Mouse (Mus musculus): Measurements from ENCODE around the gene Tldc2. TPM values are rescaled to one million over a fixed set of nuclear protein-coding genes. Genes with fewer than 3 reads are reported as not detected.

Tldc2 gene
- polyA plus RNA-seq, 1 experiment from 2014 or later, result not detected

DNA sequence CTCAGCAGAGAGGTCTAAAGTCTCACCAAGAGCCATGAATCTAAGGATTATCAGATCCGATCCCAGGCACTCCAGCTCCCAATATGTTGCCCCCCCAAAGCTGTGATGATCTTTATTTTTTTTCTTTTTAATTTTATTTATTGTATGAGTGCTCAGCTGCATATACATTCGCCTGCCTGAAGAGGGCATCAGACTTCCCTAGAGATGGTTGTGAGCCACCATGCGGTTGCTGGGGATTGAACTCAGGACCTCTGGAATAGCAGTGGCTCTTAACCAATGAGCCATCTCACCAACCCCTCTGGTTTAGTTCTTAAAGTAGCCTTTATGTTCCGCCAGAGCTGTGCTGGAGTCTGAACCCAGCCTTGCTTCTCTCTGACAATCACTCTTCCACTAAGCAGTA is 33.1 kb upstream of the Tldc2 start:
- Histone ChIP-seq H3K4me1 (peaks cover 25% of the 10 kb centered on the region), H3K27me3 (ENCODE audit: poor library complexity, severe bottlenecking) (no peaks in the 10 kb centered on the region), H3K9me3 (no peaks in the 10 kb centered on the region), H3K27ac (no peak overlapping the region), H3K4me3 (no peak overlapping the region), H3K36me3 (replicated peaks) (peaks cover 94% of the 10 kb centered on the region)
- no peak for DNase-seq (ENCODE audit: extremely low spot score, low spot score)
- WGBS, result 77% methylated on average over 4 of the region's 4 CpGs

DNA sequence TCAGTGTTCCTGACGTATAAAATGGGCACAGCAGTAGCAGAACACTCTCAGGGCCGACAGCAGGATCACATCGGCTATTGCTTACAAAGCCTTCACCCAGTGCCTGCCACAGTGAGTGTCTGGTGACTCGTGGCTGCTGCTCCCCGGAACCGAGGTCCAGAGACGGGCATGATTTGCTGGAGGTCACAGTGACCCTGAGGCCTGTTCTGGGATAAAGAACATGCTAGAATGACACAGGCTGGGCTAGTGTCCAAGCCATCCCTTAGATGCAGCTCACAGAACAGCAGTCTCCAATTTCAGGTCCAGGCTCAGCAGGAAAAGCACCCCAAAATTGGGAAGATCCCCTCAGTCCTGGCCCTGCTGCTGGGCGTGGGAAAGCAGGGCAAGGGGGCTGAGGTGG is 32.6 kb upstream of the Tldc2 start:
- Histone ChIP-seq H3K36me3 (replicated peaks) (peaks cover 92% of the 10 kb centered on the region), H3K4me3 (no peak overlapping the region), H3K9me3 (no peaks in the 10 kb centered on the region), H3K27ac (no peak overlapping the region), H3K4me1 (peaks cover 30% of the 10 kb centered on the region), H3K27me3 (ENCODE audit: poor library complexity, severe bottlenecking) (no peaks in the 10 kb centered on the region)
- 90% methylated on average over 8 of the region's 8 CpGs for whole genome bisulfite sequencing
- DNase-seq (ENCODE audit: extremely low spot score, low spot score), result no peak

DNA sequence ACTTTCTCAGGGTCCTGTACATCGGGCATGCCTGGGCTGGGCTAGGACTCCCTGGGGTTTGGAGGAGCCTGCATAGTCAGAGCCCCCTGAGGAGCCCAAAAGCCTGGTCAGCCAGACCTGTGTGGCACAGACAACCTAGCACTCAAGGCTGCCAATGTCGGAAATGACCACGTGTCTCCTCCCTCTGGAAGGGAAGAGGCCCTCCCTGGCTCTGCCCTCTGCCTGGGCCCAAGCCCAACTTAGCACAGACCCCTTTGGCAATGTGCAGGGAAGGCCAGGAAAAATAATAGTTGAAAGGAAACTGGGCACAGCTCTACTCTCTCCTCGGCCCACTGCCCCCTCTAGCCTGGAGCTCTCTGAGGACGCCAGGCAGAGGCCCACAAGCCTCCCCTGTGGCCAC is 32.0 kb upstream of the Tldc2 start:
- Histone ChIP-seq H3K27me3 (ENCODE audit: poor library complexity, severe bottlenecking) (no peaks in the 10 kb centered on the region), H3K27ac (no peak overlapping the region), H3K4me3 (no peak overlapping the region), H3K9me3 (no peaks in the 10 kb centered on the region), H3K36me3 (replicated peaks) (peaks cover 92% of the 10 kb centered on the region), H3K4me1 (peaks cover 31% of the 10 kb centered on the region)
- no peak for DNase-seq (ENCODE audit: extremely low spot score, low spot score)
- 78% methylated on average over 5 of the region's 5 CpGs for WGBS

DNA sequence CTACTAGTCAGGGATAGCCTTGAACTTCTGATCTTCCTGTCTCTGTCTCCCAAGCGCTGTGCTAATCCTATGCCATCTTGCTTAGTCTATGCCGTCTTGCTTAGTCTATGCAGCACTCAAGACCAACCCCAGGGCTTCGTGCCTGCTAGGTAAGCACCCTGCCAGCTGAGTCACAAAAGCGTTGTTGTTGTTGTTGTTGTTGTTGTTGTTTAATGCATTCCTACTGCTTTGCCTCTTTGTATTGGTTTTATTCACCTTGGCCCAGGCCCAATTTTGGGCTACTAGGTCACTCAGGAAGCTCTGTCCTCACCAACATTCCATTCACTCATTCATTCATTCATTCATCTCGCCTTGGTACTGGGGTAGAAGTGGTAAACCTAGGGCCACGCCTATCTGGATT is 31.1 kb upstream of the Tldc2 start:
- Histone ChIP-seq H3K27ac (no peak overlapping the region), H3K4me1 (peaks cover 26% of the 10 kb centered on the region), H3K27me3 (ENCODE audit: poor library complexity, severe bottlenecking) (no peaks in the 10 kb centered on the region), H3K9me3 (no peaks in the 10 kb centered on the region), H3K36me3 (replicated peaks) (peaks cover 89% of the 10 kb centered on the region), H3K4me3 (no peak overlapping the region)
- DNase-seq (ENCODE audit: extremely low spot score, low spot score), result no peak
- WGBS, result 92% methylated on average over 6 of the region's 6 CpGs

DNA sequence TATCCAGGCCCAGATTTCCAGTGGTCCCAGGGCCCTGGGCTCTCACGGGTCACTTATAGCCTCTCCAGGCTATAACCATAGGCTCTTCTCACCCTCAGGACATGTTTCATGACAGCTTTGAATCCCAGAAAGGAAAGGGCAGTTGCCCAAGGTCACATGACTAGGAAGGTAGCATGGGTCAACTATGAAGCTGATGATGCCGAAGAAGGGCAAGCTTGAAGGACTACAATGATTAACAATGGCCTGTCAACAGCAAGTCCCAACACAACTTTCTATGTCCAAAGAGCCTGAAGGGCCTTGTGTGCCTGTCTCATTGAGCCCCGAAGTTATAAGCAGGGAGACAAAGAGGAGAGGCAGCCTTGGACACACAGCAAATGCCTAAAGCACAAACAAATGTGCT is 29.7 kb upstream of the Tldc2 start:
- no peak for DNase-seq (ENCODE audit: extremely low spot score, low spot score)
- no peaks in the 10 kb centered on the region for H3K9me3 ChIP-seq
- H3K4me1 ChIP-seq, result peaks cover 30% of the 10 kb centered on the region
- peaks cover 79% of the 10 kb centered on the region for H3K36me3 ChIP-seq (replicated peaks)
- 91% methylated on average over 3 of the region's 3 CpGs for WGBS
- no peak overlapping the region for H3K4me3 ChIP-seq
- H3K27ac ChIP-seq, result peak overlapping the region; percentile 91; the same call in 1 of the 2 replicates
- H3K27me3 ChIP-seq (ENCODE audit: poor library complexity, severe bottlenecking), result no peaks in the 10 kb centered on the region

DNA sequence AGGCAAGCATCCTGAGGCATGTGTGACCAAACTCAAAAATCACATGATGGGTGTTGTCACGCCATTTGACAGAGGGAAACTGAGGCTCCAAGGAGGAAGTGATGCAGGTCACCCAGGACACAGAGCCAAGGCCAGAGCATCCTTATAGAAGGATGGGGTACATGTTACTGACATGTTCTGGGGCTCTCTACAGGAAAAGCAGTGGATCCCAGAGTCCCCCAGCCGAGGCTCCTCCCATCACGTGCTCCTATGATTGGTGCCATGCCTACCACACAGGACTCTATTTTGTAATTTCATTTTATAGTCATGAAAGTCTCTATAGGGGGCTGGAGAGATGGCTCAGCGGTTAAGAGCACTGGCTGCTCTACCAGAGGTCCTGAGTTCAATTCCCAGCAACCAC is 29.1 kb upstream of the Tldc2 start:
- 82% methylated on average over 4 of the region's 4 CpGs for WGBS
- no peak for DNase-seq (ENCODE audit: extremely low spot score, low spot score)
- Histone ChIP-seq H3K9me3 (no peaks in the 10 kb centered on the region), H3K36me3 (replicated peaks) (peaks cover 78% of the 10 kb centered on the region), H3K4me1 (peaks cover 36% of the 10 kb centered on the region), H3K27me3 (ENCODE audit: poor library complexity, severe bottlenecking) (no peaks in the 10 kb centered on the region), H3K4me3 (no peak overlapping the region), H3K27ac (peak overlapping the region; percentile 91)

DNA sequence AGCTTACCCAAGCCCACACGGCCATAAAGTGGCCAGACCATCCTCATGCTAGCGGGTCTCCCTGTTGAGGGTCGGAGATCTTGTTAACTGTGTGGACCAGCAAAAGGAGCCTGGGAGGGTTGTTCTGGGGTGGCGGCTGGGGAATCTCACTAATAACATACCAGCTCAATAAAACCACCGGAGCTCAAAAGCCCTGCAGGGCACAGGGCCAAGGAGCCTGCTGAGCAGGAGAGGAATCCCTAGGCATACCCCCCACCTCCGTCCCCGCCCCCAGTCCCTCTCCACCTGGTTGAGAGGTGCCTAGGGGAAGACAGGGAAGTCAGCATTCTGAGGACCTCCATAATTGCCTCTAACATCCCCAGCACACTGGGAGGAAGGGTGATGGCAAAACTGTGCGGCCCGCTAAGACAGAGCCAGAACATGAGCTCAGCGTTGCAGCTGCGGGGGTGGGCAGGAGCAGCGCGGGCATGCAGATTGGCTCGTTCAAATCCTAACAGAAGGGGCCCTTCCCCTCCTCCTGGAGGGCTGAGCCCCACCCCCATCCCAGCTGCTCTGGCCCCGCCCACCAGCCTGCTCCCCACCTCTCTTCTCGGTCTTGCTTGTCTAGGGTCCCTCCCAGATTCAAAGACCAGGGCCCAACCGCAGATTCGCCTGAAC is 28.4 kb upstream of the Tldc2 start:
- Histone ChIP-seq H3K4me1 (peaks cover 43% of the 10 kb centered on the region), H3K27me3 (ENCODE audit: poor library complexity, severe bottlenecking) (no peaks in the 10 kb centered on the region), H3K9me3 (no peaks in the 10 kb centered on the region), H3K36me3 (replicated peaks) (peaks cover 78% of the 10 kb centered on the region), H3K27ac (peak overlapping the region; percentile 91), H3K4me3 (peak overlapping the region; percentile 44)
- WGBS, result 10% methylated on average over 17 of the region's 18 CpGs
- DNase-seq (ENCODE audit: extremely low spot score, low spot score), result peak; percentile 85

DNA sequence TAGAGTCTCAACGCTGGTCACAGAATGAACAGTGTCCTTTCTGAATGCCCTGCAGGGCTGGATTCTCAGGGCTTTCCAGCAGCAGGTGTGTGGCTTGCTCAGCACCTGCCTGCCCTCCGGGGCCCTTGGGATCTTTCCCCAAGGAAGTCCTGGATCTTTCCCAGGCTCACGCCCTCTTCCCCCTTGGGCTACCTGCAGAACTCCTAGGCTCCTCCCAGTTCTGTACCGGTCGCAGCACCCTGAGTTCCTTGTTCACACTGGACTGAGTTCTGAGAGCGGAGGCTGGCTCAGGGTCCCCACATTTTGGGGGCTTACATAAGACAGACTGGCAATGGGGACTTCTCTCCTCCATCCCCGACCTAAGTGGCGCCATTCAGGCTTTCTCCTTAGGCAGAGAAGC is 27.7 kb upstream of the Tldc2 start:
- Histone ChIP-seq H3K36me3 (replicated peaks) (peaks cover 76% of the 10 kb centered on the region), H3K4me3 (peak overlapping the region; percentile 44; the same call in 1 of the 2 replicates), H3K27me3 (ENCODE audit: poor library complexity, severe bottlenecking) (no peaks in the 10 kb centered on the region), H3K9me3 (no peaks in the 10 kb centered on the region), H3K27ac (peak overlapping the region; percentile 91), H3K4me1 (peaks cover 50% of the 10 kb centered on the region)
- no peak for DNase-seq (ENCODE audit: extremely low spot score, low spot score)
- 42% methylated on average over 8 of the region's 8 CpGs for WGBS

DNA sequence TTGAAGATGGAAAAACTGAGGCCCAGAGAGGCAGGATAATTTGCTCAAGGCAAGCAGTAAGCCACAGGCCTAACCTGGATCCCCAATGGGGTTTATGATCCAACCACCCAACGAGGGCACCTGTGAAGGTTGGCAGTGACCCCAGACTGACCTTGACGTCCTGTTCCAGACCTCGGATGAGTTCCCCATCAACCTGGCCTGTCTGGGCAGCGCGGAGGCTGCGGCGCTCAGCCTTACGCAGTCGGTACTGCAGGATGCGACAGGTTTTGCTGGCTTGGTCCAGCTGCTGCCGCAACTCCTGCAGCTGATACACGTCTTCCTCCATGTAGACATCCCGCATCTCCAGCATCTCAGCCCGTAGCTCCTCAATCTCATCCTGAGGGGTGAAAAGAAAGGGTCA is 26.8 kb upstream of the Tldc2 start:
- WGBS, result 94% methylated on average over 14 of the region's 14 CpGs
- Histone ChIP-seq H3K27me3 (ENCODE audit: poor library complexity, severe bottlenecking) (no peaks in the 10 kb centered on the region), H3K27ac (0 out of 2 replicates have a peak overlapping the region, but pooled peaks have one; percentile 91), H3K4me3 (no peak overlapping the region), H3K36me3 (replicated peaks) (peaks cover 75% of the 10 kb centered on the region), H3K9me3 (no peaks in the 10 kb centered on the region), H3K4me1 (peaks cover 59% of the 10 kb centered on the region)
- DNase-seq (ENCODE audit: extremely low spot score, low spot score), result no peak

DNA sequence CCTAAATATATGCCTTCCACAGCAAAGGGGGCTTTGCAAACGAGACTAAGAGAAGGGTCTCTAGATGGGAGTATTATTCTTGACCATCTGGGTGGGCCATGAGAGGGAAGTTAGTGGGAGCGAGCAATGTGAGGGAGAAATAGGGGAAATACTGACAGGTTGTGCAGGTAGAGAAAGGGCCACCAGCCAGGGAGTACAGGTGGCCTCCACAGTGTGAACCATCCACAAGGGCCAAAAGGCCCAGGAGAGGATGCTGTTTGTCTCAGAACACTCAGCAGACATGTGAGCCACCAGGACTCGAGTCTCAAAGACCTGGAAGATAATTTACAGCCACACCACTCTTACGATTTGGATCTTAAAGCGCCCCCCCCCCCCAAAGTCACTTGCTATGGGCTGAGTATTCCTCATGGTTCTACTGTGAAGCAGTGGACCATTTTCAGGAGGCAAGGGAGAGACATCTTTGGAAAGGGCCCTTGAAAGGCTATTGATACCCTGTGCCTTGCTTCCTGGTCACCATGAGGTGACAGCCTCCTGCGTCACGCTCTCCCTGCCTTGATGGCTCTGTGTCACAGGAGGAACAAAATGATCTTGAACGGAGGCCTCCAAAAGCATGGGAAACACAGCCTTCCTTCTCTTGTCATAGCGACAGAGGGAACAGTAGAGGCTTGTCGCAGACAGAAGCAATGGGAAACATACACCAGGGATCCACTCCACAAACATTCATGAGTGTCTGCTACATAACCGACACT is 26.1 kb upstream of the Tldc2 start:
- WGBS, result 92% methylated on average over 11 of the region's 11 CpGs
- no peak overlapping the region for H3K27ac ChIP-seq
- H3K36me3 ChIP-seq (replicated peaks), result peaks cover 72% of the 10 kb centered on the region
- no peak overlapping the region for H3K4me3 ChIP-seq
- H3K4me1 ChIP-seq, result peaks cover 66% of the 10 kb centered on the region
- no peaks in the 10 kb centered on the region for H3K9me3 ChIP-seq
- no peak for DNase-seq (ENCODE audit: extremely low spot score, low spot score)
- no peaks in the 10 kb centered on the region for H3K27me3 ChIP-seq (ENCODE audit: poor library complexity, severe bottlenecking)

DNA sequence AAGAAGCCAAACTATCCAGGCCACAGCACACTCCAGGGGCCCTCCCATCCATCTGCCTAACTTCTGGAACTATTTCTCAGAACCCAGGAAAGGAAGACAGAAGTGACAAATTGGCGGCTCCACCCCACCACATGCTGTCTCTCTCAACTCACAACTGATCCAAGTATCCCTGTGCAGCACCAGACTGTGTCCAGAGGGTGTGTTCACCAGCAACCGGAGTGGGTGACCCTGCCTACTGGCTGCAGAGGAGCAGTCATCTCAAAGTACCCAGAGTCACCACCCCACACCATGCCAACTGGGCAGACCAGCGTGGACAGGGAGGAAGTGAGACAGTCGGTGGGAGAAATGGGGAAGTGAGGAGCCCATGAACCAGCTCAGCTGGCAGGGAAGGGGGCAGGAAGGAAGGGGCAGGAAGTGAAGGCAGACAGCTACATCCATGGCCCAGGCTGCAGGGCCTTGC is 23.6 kb upstream of the Tldc2 start:
- 90% methylated on average over 4 of the region's 4 CpGs for WGBS

DNA sequence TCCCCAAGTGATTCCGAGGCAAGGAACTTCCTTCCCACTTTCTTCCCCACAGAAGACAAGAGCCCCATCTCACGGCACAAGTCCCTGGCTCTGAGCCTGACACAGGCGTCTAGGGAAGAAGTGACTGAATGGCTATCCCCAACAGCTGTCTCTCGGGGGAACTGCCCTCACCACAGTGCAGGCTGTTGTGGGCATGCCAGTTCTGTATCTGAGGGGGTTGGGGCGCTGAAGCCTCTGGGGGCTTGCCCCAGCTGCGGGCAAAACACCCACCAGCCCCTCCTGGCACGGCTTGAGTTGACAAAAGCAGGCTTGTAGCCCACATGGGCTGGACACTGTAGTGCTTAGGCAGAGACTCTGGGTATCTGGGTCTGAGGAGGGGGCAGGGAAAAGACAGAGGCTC is 22.7 kb upstream of the Tldc2 start:
- Histone ChIP-seq H3K27ac (0 out of 2 replicates have a peak overlapping the region, but pooled peaks have one; percentile 35), H3K4me3 (no peak overlapping the region), H3K9me3 (no peaks in the 10 kb centered on the region), H3K36me3 (replicated peaks) (peaks cover 60% of the 10 kb centered on the region), H3K27me3 (ENCODE audit: poor library complexity, severe bottlenecking) (no peaks in the 10 kb centered on the region), H3K4me1 (peaks cover 78% of the 10 kb centered on the region)
- 86% methylated on average over 7 of the region's 7 CpGs for WGBS
- DNase-seq (ENCODE audit: extremely low spot score, low spot score), result no peak

More for the DNA sequence above, 23.6 kb upstream of the Tldc2 start:
- Histone ChIP-seq H3K4me1 (peaks cover 78% of the 10 kb centered on the region), H3K36me3 (replicated peaks) (peaks cover 67% of the 10 kb centered on the region), H3K27ac (peak overlapping the region; percentile 33; the same call in 1 of the 2 replicates), H3K4me3 (no peak overlapping the region), H3K27me3 (ENCODE audit: poor library complexity, severe bottlenecking) (no peaks in the 10 kb centered on the region), H3K9me3 (no peaks in the 10 kb centered on the region)
- DNase-seq (ENCODE audit: extremely low spot score, low spot score), result no peak
